Mouse (Mus musculus) hindbrain, embryonic 12.5 days (tissue): ENCODE data around the gene Qser1. TPM values are rescaled to one million over a fixed set of nuclear protein-coding genes. Genes with fewer than 3 reads are reported as not detected.

Experiments used
- ATAC-seq: fragments of 200-750 bp; cut with Nextera tagmentation; 2 replicates; pipeline ENCODE4 v1.8.0; 2017; ENCODE audit warnings: moderate TSS enrichment; ENCODE audit not compliant: low FRiP score
- H3K27ac ChIP-seq: fragments of 300-500 bp; sonication (generic); 2 replicates; pipeline ENCODE4 v1.5.1; 2016; ENCODE audit warnings: mild to moderate bottlenecking
- H3K27me3 ChIP-seq: fragments of 300-500 bp; sonication (generic); 2 replicates; pipeline ENCODE4 v1.6.1; 2016; ENCODE audit warnings: mild to moderate bottlenecking
- H3K36me3 ChIP-seq: fragments of 300-500 bp; sonication (generic); 2 replicates; pipeline ENCODE4 v1.6.1; 2016; ENCODE audit warnings: mild to moderate bottlenecking
- H3K4me1 ChIP-seq: fragments of 300-500 bp; sonication (generic); 2 replicates; pipeline ENCODE4 v1.6.1; 2016
- H3K4me2 ChIP-seq: fragments of 300-500 bp; sonication (generic); replicated peaks from 2 replicates; pipeline ENCODE4 v1.6.1; 2016; ENCODE audit warnings: mild to moderate bottlenecking
- H3K4me3 ChIP-seq: fragments of 300-500 bp; sonication (generic); 2 replicates; pipeline ENCODE4 v1.5.1; 2016; ENCODE audit warnings: mild to moderate bottlenecking
- H3K9ac ChIP-seq: fragments of 300-500 bp; sonication (generic); 2 replicates; pipeline ENCODE4 v1.6.1; 2016; ENCODE audit warnings: mild to moderate bottlenecking, moderate library complexity
- H3K9me3 ChIP-seq: fragments of 300-500 bp; sonication (generic); replicated peaks from 2 replicates; pipeline ENCODE4 v1.6.1; 2016; ENCODE audit warnings: mild to moderate bottlenecking
- WGBS: fragments of 180-500 bp; shearing (Covaris S2); methylation state at CpG from one replicate; pipeline ENCODE4 v1.1.7; 2016; 5-methylcytosine and 5-hydroxymethylcytosine counted together
- polyA plus RNA-seq: library from polyadenylated mRNA; unstranded; fragments of >200 nt; fragmentation: Nextera tagmentation; extraction: Ambion mirVana; gene quantifications from 2 replicates; pipeline ENCODE4 v1.2.1, GENCODE M21; 2016

The Qser1 gene
- polyA plus RNA-seq, 1 experiment from 2014 or later, result 11.1 TPM

DNA sequence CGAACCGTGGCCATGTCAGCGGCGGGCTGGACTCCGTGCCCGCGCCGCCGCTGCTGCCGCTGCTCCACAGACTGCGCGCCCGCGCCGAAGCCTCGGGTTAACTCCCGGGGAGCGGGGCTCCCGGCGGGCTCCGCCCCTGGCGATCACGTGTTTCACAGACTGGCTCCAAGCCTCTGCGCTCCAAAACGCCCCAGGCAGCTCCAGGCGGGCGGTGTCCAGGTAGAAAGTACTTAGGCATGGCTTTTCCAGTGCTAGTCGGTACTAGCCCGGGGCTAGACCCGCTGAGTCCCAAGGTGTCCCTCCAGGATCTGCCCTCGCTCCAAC, 73.9 kb downstream of the Qser1 start, which contains the start of gene Depdc7:
TSS of gene Depdc7 (minus strand) at position 138 of the 324 bp plus-strand sequence.
- ATAC-seq, result peak; percentile 89
- Histone ChIP-seq H3K27me3 (peaks cover 39% of the 10 kb centered on the region), H3K9me3 (no peaks in the 10 kb centered on the region), H3K4me3 (peak within 1 kb of the TSS; percentile 64), H3K27ac (no peak within 1 kb of the TSS), H3K36me3 (no peaks in the 10 kb centered on the region), H3K9ac (peak within 1 kb of the TSS; percentile 67), H3K4me2 (peak within 1 kb of the TSS; percentile 96), H3K4me1 (peaks cover 11% of the 10 kb centered on the region)
- WGBS, result under 1% methylated on average over 31 of the region's 31 CpGs

DNA sequence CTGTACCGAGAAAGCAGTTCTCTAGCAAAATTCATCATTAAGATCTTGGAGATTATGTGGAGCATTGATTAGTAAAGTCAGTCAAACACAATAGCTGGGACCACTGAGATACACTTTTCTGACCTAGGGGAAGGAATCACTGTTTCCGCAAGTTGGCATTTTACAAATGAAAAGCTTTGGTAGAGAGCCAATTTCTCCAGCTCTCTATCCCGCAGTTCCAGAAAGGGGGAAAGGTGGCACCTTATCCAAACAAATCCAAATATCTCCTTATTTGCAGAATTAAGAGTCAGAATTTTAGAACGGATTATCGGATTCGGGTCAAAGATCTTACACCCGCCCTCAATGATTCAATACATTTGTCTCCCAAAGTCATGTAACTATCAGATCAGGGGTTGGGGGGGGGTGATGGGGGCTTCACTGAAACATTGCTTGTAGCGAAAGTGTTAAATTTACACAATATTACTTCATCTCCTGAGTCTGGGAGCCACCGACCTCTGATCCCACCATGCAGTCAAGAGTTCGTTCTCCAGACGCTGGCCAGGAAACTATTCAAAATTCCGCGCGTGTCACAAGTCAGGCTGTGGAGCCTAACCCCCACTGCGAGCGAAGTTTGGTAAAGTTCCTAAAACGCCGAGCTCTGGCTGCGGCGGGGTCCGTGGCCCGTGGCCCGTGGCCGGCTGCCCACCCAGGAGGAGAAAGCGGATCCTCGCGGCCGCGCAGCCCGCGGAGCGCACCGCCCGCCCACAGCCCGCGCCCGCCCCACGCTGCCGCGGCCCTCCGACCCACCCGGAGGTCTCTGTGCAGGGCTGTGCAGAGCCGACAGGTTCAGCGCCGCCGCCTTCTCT, 74.4 kb downstream of the Qser1 start:
- ATAC-seq, result peak; percentile 44
- Histone ChIP-seq H3K9me3 (no peaks in the 10 kb centered on the region), H3K4me2 (peak overlapping the region; percentile 96), H3K9ac (peak overlapping the region; percentile 67), H3K27ac (no peak overlapping the region), H3K27me3 (peaks cover 39% of the 10 kb centered on the region), H3K4me3 (peak overlapping the region; percentile 64), H3K36me3 (no peaks in the 10 kb centered on the region), H3K4me1 (peaks cover 11% of the 10 kb centered on the region)
- WGBS, result 5% methylated on average over 42 of the region's 46 CpGs

DNA sequence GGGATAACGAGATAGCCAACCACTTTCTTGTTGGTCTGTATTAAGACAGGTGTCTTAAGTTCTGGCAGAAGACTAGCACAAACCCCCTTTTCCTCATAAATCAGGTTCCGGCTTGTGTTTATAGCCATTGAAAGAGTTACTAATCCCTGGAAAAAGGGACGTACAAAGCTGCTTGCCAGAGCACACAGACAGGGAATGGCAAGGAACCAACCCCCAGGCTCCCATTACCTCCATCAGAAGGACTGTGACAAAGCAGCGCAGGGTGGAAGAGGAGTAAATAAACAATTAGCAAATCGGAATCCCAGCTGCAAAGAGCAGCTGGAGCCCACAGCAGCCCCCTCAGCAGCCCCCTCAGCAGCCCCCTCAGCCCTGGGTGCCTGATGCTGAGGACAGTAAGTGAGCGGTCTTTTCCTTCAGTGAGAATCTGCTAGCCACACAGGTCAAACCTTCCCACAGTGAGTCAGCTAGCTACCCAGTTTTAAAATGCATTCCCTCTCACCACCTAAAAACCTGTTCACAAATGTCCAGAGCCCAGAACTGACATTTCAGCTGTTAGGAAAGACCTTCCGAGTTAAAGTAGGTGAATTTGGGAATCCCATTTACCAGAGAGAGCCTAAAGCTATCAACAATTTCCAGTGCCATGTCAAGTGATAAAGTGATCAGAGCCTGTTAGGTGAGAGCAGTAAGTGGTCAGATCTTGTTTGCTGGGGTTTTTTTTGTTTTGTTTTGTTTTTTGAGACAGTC, 75.4 kb downstream of the Qser1 start:
- no peak overlapping the region for H3K4me3 ChIP-seq
- no peaks in the 10 kb centered on the region for H3K36me3 ChIP-seq
- no peaks in the 10 kb centered on the region for H3K9me3 ChIP-seq
- no peak overlapping the region for H3K9ac ChIP-seq
- H3K27me3 ChIP-seq, result peaks cover 39% of the 10 kb centered on the region
- ATAC-seq, result no peak
- H3K27ac ChIP-seq, result no peak overlapping the region
- H3K4me2 ChIP-seq, result no peak overlapping the region
- WGBS, result 37% methylated on average over 7 of the region's 7 CpGs
- peaks cover 11% of the 10 kb centered on the region for H3K4me1 ChIP-seq

DNA sequence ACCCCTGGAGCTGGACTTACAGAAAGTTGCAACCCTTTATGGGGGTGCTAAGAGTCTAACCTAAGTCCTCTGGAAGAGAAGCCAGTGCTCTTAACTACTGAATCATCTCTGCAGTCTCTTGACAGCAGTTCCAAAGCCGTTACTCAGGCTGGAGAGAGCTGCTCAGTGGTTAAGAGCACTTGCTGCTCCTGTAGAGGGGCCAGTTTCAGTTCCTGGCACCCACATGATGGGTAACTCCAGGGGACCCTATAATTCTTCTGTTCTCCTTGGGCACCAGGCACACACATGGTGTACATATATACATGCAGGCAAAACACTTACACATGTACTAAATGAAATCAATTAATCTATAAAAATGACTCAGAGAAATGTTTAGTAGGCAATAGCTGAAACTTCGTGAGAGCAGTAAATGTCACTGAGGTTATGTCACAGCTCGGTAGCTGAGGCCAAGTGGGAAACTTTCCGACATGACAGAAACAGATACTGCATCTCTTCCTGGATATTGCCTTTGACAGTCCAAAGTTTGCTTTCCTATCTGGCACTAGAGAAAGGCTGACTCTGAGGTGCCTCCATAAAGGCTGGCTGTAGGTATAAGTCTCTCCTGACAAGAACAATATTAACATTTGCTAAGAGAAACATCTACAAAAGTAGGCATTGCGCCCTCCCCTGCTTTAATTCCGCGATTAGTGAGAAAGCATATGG, 76.2 kb downstream of the Qser1 start:
- Histone ChIP-seq H3K36me3 (no peaks in the 10 kb centered on the region), H3K4me3 (no peak overlapping the region), H3K4me1 (peaks cover 11% of the 10 kb centered on the region), H3K4me2 (no peak overlapping the region), H3K9ac (no peak overlapping the region), H3K9me3 (no peaks in the 10 kb centered on the region), H3K27me3 (peaks cover 39% of the 10 kb centered on the region), H3K27ac (no peak overlapping the region)
- 62% methylated on average over 7 of the region's 7 CpGs for WGBS
- ATAC-seq, result no peak

DNA sequence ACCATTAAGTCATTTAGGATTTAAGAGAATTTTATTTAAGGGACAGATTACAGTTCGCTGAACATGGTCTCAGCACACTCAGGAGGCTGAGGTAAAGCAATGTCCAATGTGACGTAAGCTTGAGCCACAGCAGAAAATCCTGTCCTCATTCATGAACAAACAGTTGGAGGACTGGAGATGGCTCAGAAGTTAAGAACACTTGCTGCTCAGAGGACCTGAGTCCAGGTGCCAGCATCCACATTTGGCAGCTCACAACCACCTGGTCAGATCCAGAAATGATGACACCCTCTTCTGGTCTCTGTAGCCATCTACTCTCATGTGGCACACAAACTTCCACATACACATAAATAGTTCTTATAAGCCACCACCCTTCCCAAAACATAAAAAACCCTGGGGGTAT, 76.9 kb downstream of the Qser1 start:
- 95% methylated on average over 2 of the region's 2 CpGs for WGBS
- Histone ChIP-seq H3K27ac (no peak overlapping the region), H3K4me3 (no peak overlapping the region), H3K4me1 (peaks cover 11% of the 10 kb centered on the region), H3K4me2 (no peak overlapping the region), H3K9ac (no peak overlapping the region), H3K9me3 (no peaks in the 10 kb centered on the region), H3K27me3 (peaks cover 39% of the 10 kb centered on the region), H3K36me3 (no peaks in the 10 kb centered on the region)
- no peak for ATAC-seq

DNA sequence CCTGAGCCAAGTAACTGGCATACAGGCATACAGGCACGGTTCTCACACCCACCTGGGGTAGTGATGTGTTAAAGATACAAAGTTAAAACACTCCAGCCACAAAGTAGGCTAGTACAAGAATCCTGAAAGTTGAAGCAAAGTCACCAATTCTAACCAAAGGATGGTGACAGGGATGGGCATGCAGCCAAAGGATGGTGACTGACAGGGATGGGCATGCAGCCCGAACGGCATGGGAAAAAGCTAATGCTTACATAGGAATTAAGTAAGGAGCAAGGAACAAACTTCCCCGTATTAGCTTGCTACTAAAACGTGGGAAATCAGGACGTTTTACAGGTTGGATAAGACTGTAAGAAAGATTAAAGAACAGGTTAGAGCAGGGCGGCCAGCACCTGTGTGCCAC, 80.3 kb downstream of the Qser1 start:
- Histone ChIP-seq H3K4me2 (no peak overlapping the region), H3K27me3 (peaks cover 12% of the 10 kb centered on the region), H3K27ac (no peak overlapping the region), H3K9me3 (no peaks in the 10 kb centered on the region), H3K9ac (no peak overlapping the region), H3K4me3 (no peak overlapping the region), H3K36me3 (no peaks in the 10 kb centered on the region), H3K4me1 (no peaks in the 10 kb centered on the region)
- 76% methylated on average over 7 of the region's 7 CpGs for WGBS
- no peak for ATAC-seq

DNA sequence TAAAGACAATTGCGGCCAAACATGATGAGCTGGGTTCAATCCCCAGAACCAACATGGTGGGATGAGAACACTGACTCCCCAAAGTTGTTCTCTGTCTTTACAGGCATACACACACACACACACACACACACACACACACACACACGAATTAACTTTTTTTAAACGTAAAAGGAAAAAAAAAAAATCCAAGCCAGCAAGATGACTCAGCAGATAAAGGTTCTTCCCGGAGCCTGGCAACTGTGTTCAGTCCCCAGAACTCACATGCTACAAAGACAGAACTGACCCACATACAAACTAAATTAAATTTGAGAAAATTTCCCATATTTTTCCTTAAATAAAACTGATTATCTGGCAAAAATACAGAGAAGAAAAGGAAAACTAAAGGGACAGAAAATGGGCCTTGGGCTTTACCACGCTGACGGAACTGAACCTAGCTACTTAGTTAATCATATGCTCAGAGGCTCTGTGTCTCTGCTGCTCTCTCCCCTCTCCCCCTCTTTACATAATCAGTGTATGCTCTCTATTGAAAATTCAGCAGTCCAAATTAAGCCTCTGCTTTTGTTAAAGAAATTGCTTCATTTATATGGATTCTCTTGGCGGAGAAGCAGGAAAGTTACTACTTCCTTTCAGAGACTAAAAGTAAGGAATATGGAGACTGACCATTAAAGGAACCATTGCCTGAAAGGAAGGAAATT, 83.9 kb downstream of the Qser1 start:
- WGBS, result 76% methylated on average over 7 of the region's 7 CpGs
- H3K27ac ChIP-seq, result no peak overlapping the region
- H3K4me3 ChIP-seq, result no peak overlapping the region
- H3K27me3 ChIP-seq, result no peaks in the 10 kb centered on the region
- no peaks in the 10 kb centered on the region for H3K4me1 ChIP-seq
- H3K4me2 ChIP-seq, result no peak overlapping the region
- no peaks in the 10 kb centered on the region for H3K36me3 ChIP-seq
- no peak overlapping the region for H3K9ac ChIP-seq
- ATAC-seq, result no peak
- H3K9me3 ChIP-seq, result no peaks in the 10 kb centered on the region

DNA sequence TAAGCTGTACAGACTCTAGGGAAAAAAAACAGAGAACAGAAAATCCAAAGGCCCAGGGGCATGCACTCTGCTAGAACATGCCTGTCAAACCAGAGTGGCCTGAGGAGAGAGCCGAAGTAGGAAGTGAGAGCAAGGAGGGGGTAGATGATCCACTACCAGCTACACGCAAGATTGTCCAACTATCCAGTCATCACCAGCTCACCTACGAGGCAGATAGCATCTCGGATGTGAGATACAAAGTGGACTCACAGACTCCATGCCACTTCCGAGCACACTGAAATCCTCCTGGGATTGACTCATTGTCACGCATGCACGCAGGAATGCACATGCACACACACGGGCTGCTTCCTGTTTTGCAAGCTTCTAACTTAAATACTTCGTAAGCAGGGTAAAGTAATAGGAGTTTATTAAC, 84.5 kb downstream of the Qser1 start:
- H3K27ac ChIP-seq, result no peak overlapping the region
- H3K36me3 ChIP-seq, result no peaks in the 10 kb centered on the region
- H3K9me3 ChIP-seq, result no peaks in the 10 kb centered on the region
- no peaks in the 10 kb centered on the region for H3K27me3 ChIP-seq
- no peak overlapping the region for H3K4me3 ChIP-seq
- no peak for ATAC-seq
- WGBS, result 85% methylated on average over 9 of the region's 9 CpGs
- H3K4me2 ChIP-seq, result no peak overlapping the region
- H3K4me1 ChIP-seq, result no peaks in the 10 kb centered on the region
- no peak overlapping the region for H3K9ac ChIP-seq

DNA sequence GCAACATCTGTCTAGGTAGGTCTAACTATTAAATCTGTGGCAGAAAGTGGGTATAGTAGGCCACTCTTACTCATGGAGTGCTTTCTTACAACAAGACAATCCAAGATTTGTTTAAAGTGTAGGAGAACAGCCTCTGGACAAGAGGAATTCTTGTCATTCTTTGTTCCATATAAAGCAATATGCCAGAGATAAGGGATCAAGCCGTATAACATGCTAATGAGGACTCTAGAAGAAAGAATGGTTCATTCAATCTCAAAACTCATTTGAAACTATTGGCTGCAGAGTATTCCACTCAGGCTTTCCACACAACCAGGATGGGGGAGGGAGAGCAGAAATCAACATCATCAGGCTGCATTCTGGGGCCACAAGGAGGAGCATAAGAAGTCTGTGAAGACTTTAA, 89.2 kb downstream of the Qser1 start:
- Histone ChIP-seq H3K9me3 (no peaks in the 10 kb centered on the region), H3K4me1 (no peaks in the 10 kb centered on the region), H3K27me3 (no peaks in the 10 kb centered on the region), H3K4me3 (no peak overlapping the region), H3K4me2 (no peak overlapping the region), H3K27ac (no peak overlapping the region), H3K9ac (no peak overlapping the region), H3K36me3 (no peaks in the 10 kb centered on the region)
- 67% methylated on average over 1 of the region's 1 CpGs for WGBS
- no peak for ATAC-seq

DNA sequence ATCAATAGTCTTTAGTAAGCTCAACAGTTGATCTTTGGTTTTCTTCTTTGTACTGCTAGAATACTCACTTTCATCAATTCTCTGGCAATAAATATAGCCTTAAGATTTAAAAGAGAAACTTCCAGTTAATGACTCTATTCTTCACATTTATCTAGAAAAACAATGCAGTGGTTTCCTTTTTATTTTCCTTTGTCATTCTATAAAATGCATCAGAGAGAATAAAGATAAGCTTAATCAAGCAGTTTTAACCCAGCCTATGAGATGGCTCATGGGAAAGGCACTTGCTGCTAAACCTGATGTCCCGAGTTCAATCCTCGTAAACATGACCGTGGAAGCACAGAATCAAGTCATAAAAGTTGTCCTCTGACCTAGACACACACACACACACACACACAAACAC, 94.5 kb downstream of the Qser1 start:
- WGBS, result 88% methylated on average over 3 of the region's 3 CpGs
- H3K4me2 ChIP-seq, result no peak overlapping the region
- H3K27me3 ChIP-seq, result no peaks in the 10 kb centered on the region
- no peaks in the 10 kb centered on the region for H3K9me3 ChIP-seq
- no peak overlapping the region for H3K9ac ChIP-seq
- H3K4me1 ChIP-seq, result no peaks in the 10 kb centered on the region
- no peaks in the 10 kb centered on the region for H3K36me3 ChIP-seq
- ATAC-seq, result no peak
- H3K27ac ChIP-seq, result no peak overlapping the region
- H3K4me3 ChIP-seq, result no peak overlapping the region

DNA sequence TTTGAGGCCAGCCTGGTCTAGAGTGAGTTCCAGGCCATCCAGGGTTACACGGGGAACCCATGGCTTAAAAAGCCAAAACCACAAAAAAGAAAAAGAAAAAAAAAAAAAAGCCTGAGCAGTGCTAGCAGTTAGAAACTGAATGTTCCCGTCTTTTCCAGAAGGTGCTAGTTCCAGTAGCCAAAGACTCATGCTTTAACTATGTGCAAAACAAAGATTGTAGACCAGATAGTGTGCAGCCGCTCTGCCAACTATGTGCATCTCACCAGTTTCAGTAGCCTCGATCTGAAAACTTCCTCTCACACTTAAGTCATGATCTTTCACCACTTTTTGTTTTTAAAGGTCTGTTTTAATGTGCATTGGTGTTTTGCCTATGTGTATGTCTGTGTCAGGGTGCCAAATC, 98.7 kb downstream of the Qser1 start:
- Histone ChIP-seq H3K9ac (no peak overlapping the region), H3K4me1 (no peaks in the 10 kb centered on the region), H3K4me2 (no peak overlapping the region), H3K4me3 (no peak overlapping the region), H3K27me3 (peaks cover 6% of the 10 kb centered on the region; the same call in 1 of the 2 replicates), H3K36me3 (no peaks in the 10 kb centered on the region), H3K27ac (no peak overlapping the region), H3K9me3 (no peaks in the 10 kb centered on the region)
- WGBS, result 83% methylated on average over 4 of the region's 4 CpGs
- ATAC-seq, result no peak

DNA sequence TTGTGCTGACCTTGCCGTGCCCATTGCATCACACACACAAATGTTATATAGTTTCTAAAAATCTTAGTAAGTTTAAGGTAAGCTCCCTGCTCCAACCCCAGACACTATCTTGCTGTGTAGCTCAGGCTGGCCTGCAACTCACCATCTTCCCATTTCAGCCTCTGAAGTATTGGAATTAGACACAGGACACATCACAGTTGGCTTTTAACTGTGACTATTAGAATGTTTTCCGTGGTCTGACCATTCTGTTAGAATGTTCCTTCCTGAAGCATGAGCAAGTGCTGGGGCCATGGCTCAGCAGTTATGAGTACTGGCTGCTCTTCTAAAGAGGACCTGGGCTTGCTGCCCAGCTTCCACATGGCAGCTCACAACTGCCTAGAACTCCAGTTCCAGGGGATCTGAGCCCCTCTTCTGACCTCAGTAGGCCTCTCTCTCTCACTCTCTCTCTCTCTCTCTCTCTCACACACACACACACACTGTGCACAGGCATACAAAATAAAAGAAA, 99.3 kb downstream of the Qser1 start:
- Histone ChIP-seq H3K27me3 (peaks cover 6% of the 10 kb centered on the region; the same call in 1 of the 2 replicates), H3K4me2 (no peak overlapping the region), H3K4me3 (no peak overlapping the region), H3K27ac (no peak overlapping the region), H3K4me1 (no peaks in the 10 kb centered on the region; the same call in 1 of the 2 replicates), H3K9me3 (no peaks in the 10 kb centered on the region), H3K9ac (no peak overlapping the region), H3K36me3 (no peaks in the 10 kb centered on the region)
- WGBS, result 93% methylated on average over 2 of the region's 2 CpGs
- ATAC-seq, result no peak
